Mouse (Mus musculus): ENCODE results near the gene Mup12.
"Not testable (repeated sequence)": the region's sequence is repeated elsewhere in the genome, so short reads cannot be mapped to it uniquely, and the experiment has no call there.

Gene Mup12

DNA sequence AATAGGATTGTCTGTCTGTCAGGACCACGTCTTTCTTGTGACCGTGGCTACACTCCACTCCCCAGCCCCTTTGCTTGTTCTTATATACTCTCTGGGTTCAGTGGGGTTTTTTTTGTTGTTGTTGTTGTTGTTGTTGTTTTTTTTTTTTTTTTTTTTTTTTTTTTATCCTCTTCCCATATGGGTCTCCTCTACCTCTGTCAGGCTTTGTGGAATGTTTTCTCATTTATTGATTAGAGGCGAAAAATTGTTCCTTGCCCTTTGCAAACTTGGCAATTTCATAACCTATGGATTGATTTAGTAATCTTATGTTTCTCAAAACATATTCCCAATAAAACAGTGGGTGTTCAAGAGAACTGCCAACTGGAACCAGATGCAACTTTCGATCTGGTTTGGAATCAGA lies at the start of gene Mup12:
Mup12 (minus strand) TSS at position 101 of the 400 bp plus-strand sequence.
- not testable (repeated sequence) for DNase-seq

All from spleen, adult 18-20 months (tissue).